Mouse (Mus musculus) ES-Bruce4 (cell line): ENCODE data around the gene Rnf207.
A peak's percentile ranks its signal among the peaks of the same experiment; 100 is the strongest.

Experiments used
- CTCF ChIP-seq: IDR thresholded peaks from one replicate; pipeline ENCODE4 v1.8.1; 2011; ENCODE audit warnings: low read depth, low read length
- EP300 ChIP-seq: IDR thresholded peaks from 2 replicates; pipeline ENCODE4 v1.6.1; 2011; ENCODE audit warnings: low read depth, low read length; ENCODE audit not compliant: insufficient read depth
- POLR2A ChIP-seq: IDR thresholded peaks from one replicate; pipeline ENCODE4 v1.8.1; 2011; ENCODE audit warnings: low read length; ENCODE audit not compliant: insufficient read depth

- TF ChIP-seq EP300 (peak; percentile 53; the same call in 1 of the 2 replicates), CTCF (no peak), POLR2A (no peak)
These were observed 28.4 kb downstream of the Rnf207 start for GRCm38 (mm10) chr4:152290385-152290784.
